Mouse (Mus musculus) gonadal fat pad, adult 2 months (tissue): ENCODE measurements around the gene Slc17a7. TPM values are rescaled to one million over a fixed set of nuclear protein-coding genes. Genes with fewer than 3 reads are reported as not detected.
"Not testable (repeated sequence)": the region's sequence is repeated elsewhere in the genome, so short reads cannot be mapped to it uniquely, and the experiment has no call there.

Source experiments
- DNase-seq: peaks from one replicate; pipeline ENCODE4 v3.0.0-alpha.2; 2012; ENCODE audit warnings: low read depth
- polyA plus RNA-seq: library from polyadenylated mRNA; depleted of rRNA; stranded (reverse); fragments of >200 nt; gene quantifications from 2 replicates; pipeline ENCODE4 v1.2.3, GENCODE M21; 2012

Gene Slc17a7
- polyA plus RNA-seq, 1 experiment: 0.95 TPM

- no peak for DNase-seq
Observed at GRCm38 (mm10) chr7:45133446-45134159, 30.1 kb upstream of the Slc17a7 start.

- no peak for DNase-seq
Observed at GRCm38 (mm10) chr7:45134544-45135026, 29.2 kb upstream of the Slc17a7 start.

GRCm38 (mm10) chr7:45135370-45135769, 28.4 kb upstream of the Slc17a7 start:
- DNase-seq: no peak

- no peak for DNase-seq
Observed at GRCm38 (mm10) chr7:45135993-45136567, 27.7 kb upstream of the Slc17a7 start, which contains the start of the genes Gm45713 and Flt3l. Gm45713 (minus strand) TSS chr7:45136231. Flt3l (minus strand) TSS chr7:45136432.

GRCm38 (mm10) chr7:45137171-45138006, 26.4 kb upstream of the Slc17a7 start:
- DNase-seq: no peak

- DNase-seq: no peak
Observed at GRCm38 (mm10) chr7:45138403-45138802, 25.3 kb upstream of the Slc17a7 start.

GRCm38 (mm10) chr7:45139904-45140723, 23.6 kb upstream of the Slc17a7 start:
- no peak for DNase-seq

GRCm38 (mm10) chr7:45141319-45141718, 22.4 kb upstream of the Slc17a7 start:
- DNase-seq: no peak

GRCm38 (mm10) chr7:45141914-45142313, 21.8 kb upstream of the Slc17a7 start:
- DNase-seq: no peak

- DNase-seq: no peak
Observed at GRCm38 (mm10) chr7:45144368-45145174, 19.2 kb upstream of the Slc17a7 start.

GRCm38 (mm10) chr7:45145460-45145859, 18.3 kb upstream of the Slc17a7 start:
- no peak for DNase-seq

- no peak for DNase-seq
Observed at GRCm38 (mm10) chr7:45147267-45147666, 16.5 kb upstream of the Slc17a7 start.

GRCm38 (mm10) chr7:45147899-45148298, 15.8 kb upstream of the Slc17a7 start:
- DNase-seq: no peak

GRCm38 (mm10) chr7:45148534-45149098, 15.1 kb upstream of the Slc17a7 start:
- no peak for DNase-seq

- DNase-seq: no peak
Observed at GRCm38 (mm10) chr7:45149545-45149944, 14.2 kb upstream of the Slc17a7 start.

GRCm38 (mm10) chr7:45150321-45150720, 13.4 kb upstream of the Slc17a7 start:
- DNase-seq: no peak

GRCm38 (mm10) chr7:45151303-45151702, 12.4 kb upstream of the Slc17a7 start:
- no peak for DNase-seq

- not testable (repeated sequence) for DNase-seq
Observed at GRCm38 (mm10) chr7:45153052-45153451, 10.7 kb upstream of the Slc17a7 start.

- no peak for DNase-seq
Observed at GRCm38 (mm10) chr7:45153586-45153985, 10.2 kb upstream of the Slc17a7 start.
